Mouse (Mus musculus) MEL (cell line): ENCODE measurements around the gene Crcp. TPM values are rescaled to one million over a fixed set of nuclear protein-coding genes. Genes with fewer than 3 reads are reported as not detected.

Source experiments
- DNase-seq: peaks from one replicate; pipeline ENCODE4 v3.0.0; 2011; ENCODE audit warnings: low read depth, low spot score
- H3K27ac ChIP-seq: 2 replicates; pipeline ENCODE4 v1.5.1; 2012; ENCODE audit warnings: low read depth, mild to moderate bottlenecking, control low read depth, low read length, moderate library complexity; ENCODE audit not compliant: control insufficient read depth
- H3K27me3 ChIP-seq, 2 experiments: fragments of 150-350 bp in 1 of 2; sonication (generic) in 1 of 2; 2 replicates each; pipeline ENCODE4 v1.6.1; 2012; ENCODE audit warnings: low read length in 2 of 2, mild to moderate bottlenecking in 2 of 2, improper control_type of control experiment in 1 of 2, moderate library complexity in 1 of 2; ENCODE audit not compliant: insufficient read depth in 2 of 2, control insufficient read depth in 1 of 2
- H3K36me3 ChIP-seq, 2 experiments: 2 replicates each; pipeline ENCODE4 v1.6.1; 2012 to 2014; ENCODE audit warnings: low read length in 2 of 2, improper control_type of control experiment in 1 of 2, inconsistent platforms in 1 of 2, mild to moderate bottlenecking in 1 of 2; ENCODE audit not compliant: insufficient read depth in 2 of 2, control insufficient read depth in 1 of 2
- H3K4me1 ChIP-seq, 2 experiments: fragments of 150-350 bp in 1 of 2; sonication (generic) in 1 of 2; 2 replicates each; pipeline ENCODE4 v1.6.1; 2012; ENCODE audit warnings: low read length in 2 of 2, improper control_type of control experiment in 1 of 2, mild to moderate bottlenecking in 1 of 2; ENCODE audit not compliant: insufficient read depth in 2 of 2, control insufficient read depth in 1 of 2
- H3K4me3 ChIP-seq, 2 experiments: fragments of 150-350 bp in 1 of 2; sonication (generic) in 1 of 2; 2 replicates each; pipeline ENCODE4 v1.5.1; 2012; ENCODE audit warnings: low read depth in 2 of 2, low read length in 2 of 2, mild to moderate bottlenecking in 2 of 2, moderate library complexity in 2 of 2, control low read depth in 1 of 2, improper control_type of control experiment in 1 of 2; ENCODE audit not compliant: control insufficient read depth in 1 of 2, insufficient read depth in 1 of 2
- H3K79me2 ChIP-seq: 2 replicates; pipeline ENCODE4 v1.6.1; 2012; ENCODE audit warnings: mild to moderate bottlenecking, low read length, moderate library complexity; ENCODE audit not compliant: control insufficient read depth, poor library complexity, insufficient read depth
- H3K9ac ChIP-seq: 2 replicates; pipeline ENCODE4 v1.6.1; 2012; ENCODE audit warnings: low read depth, mild to moderate bottlenecking, control low read depth, low read length, moderate library complexity; ENCODE audit not compliant: control insufficient read depth, poor library complexity, severe bottlenecking
- H3K9me3 ChIP-seq: fragments of 150-350 bp; sonication (generic); replicated peaks from 2 replicates; pipeline ENCODE4 v1.6.1; 2012; ENCODE audit warnings: mild to moderate bottlenecking, low read length, improper control_type of control experiment, moderate library complexity; ENCODE audit not compliant: insufficient read depth
- BHLHE40 ChIP-seq: IDR thresholded peaks from 2 replicates; pipeline ENCODE4 v1.6.1; 2012; ENCODE audit warnings: low read depth, mild to moderate bottlenecking, inconsistent platforms, low read length, improper control_type of control experiment, borderline replicate concordance
- CHD1 ChIP-seq: IDR thresholded peaks from 2 replicates; pipeline ENCODE4 v1.6.1; 2012; ENCODE audit warnings: low read depth, mild to moderate bottlenecking, inconsistent platforms, low read length, improper control_type of control experiment
- CHD2 ChIP-seq: IDR thresholded peaks from 2 replicates; pipeline ENCODE4 v1.6.1; 2011; ENCODE audit warnings: low read length, improper control_type of control experiment
- CTCF ChIP-seq, 3 experiments: IDR thresholded peaks in 2 of 3; conservative IDR thresholded peaks in 1 of 3; 2 replicates each; pipeline ENCODE4 v1.5.1; 2011 to 2012; ENCODE audit warnings: low read length in 3 of 3, low read depth in 2 of 3, mild to moderate bottlenecking in 2 of 3, improper control_type of control experiment in 1 of 3, inconsistent platforms in 1 of 3, mixed read lengths in 1 of 3, moderate library complexity in 1 of 3; ENCODE audit not compliant: control insufficient read depth in 1 of 3, insufficient read depth in 1 of 3, poor library complexity in 1 of 3, severe bottlenecking in 1 of 3
- E2F4 ChIP-seq: IDR thresholded peaks from 2 replicates; pipeline ENCODE4 v1.6.1; 2011; ENCODE audit warnings: low read depth, low read length, improper control_type of control experiment, borderline replicate concordance
- ELF1 ChIP-seq: IDR thresholded peaks from 2 replicates; pipeline ENCODE4 v1.6.1; 2014; ENCODE audit warnings: low read depth, mild to moderate bottlenecking, inconsistent platforms, low read length, improper control_type of control experiment, moderate library complexity
- EP300 ChIP-seq, 2 experiments: IDR thresholded peaks; 2 replicates each; pipeline ENCODE4 v1.6.1; 2011; ENCODE audit warnings: improper control_type of control experiment in 2 of 2, low read length in 2 of 2, low read depth in 1 of 2, mild to moderate bottlenecking in 1 of 2
- ETS1 ChIP-seq: IDR thresholded peaks from 2 replicates; pipeline ENCODE4 v1.6.1; 2012; ENCODE audit warnings: low read depth, mild to moderate bottlenecking, inconsistent platforms, low read length, improper control_type of control experiment, moderate library complexity
- GABPA ChIP-seq: IDR thresholded peaks from 2 replicates; pipeline ENCODE4 v1.6.1; 2012; ENCODE audit warnings: low read depth, mild to moderate bottlenecking, inconsistent platforms, low read length, improper control_type of control experiment, moderate library complexity
- GATA1 ChIP-seq: IDR thresholded peaks from 2 replicates; pipeline ENCODE4 v1.6.1; 2011; ENCODE audit warnings: low read depth, low read length, improper control_type of control experiment
- KAT2A ChIP-seq: conservative IDR thresholded peaks from 2 replicates; pipeline ENCODE4 v1.6.1; 2012; ENCODE audit warnings: low read depth, low read length, improper control_type of control experiment, inconsistent platforms
- MAFK ChIP-seq: IDR thresholded peaks from 2 replicates; pipeline ENCODE4 v1.6.1; 2011; ENCODE audit warnings: low read depth, mild to moderate bottlenecking, low read length, improper control_type of control experiment, borderline replicate concordance
- MAX ChIP-seq: IDR thresholded peaks from 2 replicates; pipeline ENCODE4 v1.6.1; 2011; ENCODE audit warnings: low read length, improper control_type of control experiment
- MEF2A ChIP-seq: IDR thresholded peaks from 2 replicates; pipeline ENCODE4 v1.6.1; 2014; ENCODE audit warnings: low read depth, mild to moderate bottlenecking, inconsistent platforms, low read length, improper control_type of control experiment; ENCODE audit not compliant: poor library complexity, insufficient replicate concordance, severe bottlenecking; ENCODE audit errors: extremely low read depth
- MXI1 ChIP-seq: IDR thresholded peaks from 2 replicates; pipeline ENCODE4 v1.6.1; 2011; ENCODE audit warnings: mild to moderate bottlenecking, low read depth, low read length, improper control_type of control experiment
- MYB ChIP-seq: IDR thresholded peaks from 2 replicates; pipeline ENCODE4 v1.6.1; 2011; ENCODE audit warnings: mild to moderate bottlenecking, low read depth, low read length, improper control_type of control experiment
- NELFE ChIP-seq: IDR thresholded peaks from 2 replicates; pipeline ENCODE4 v1.6.1; 2011; ENCODE audit warnings: low read depth, low read length, improper control_type of control experiment
- NRF1 ChIP-seq: IDR thresholded peaks from 2 replicates; pipeline ENCODE4 v1.6.1; 2014; ENCODE audit warnings: low read depth, mild to moderate bottlenecking, inconsistent platforms, low read length, improper control_type of control experiment, moderate library complexity; ENCODE audit not compliant: poor library complexity, insufficient read depth, severe bottlenecking
- POLR2A ChIP-seq, 2 experiments: IDR thresholded peaks; 2 replicates each; pipeline ENCODE4 v1.6.1; 2011 to 2012; ENCODE audit warnings: low read length in 2 of 2, mild to moderate bottlenecking in 2 of 2, control low read depth in 1 of 2, improper control_type of control experiment in 1 of 2, low read depth in 1 of 2, moderate library complexity in 1 of 2; ENCODE audit not compliant: control insufficient read depth in 1 of 2, insufficient read depth in 1 of 2, poor library complexity in 1 of 2
- POLR2AphosphoS2 ChIP-seq: IDR thresholded peaks from 2 replicates; pipeline ENCODE4 v1.6.1; 2011; ENCODE audit warnings: low read length, improper control_type of control experiment
- POLR2AphosphoS5 ChIP-seq: IDR thresholded peaks from 2 replicates; pipeline ENCODE4 v1.6.1; 2012; ENCODE audit warnings: low read depth, borderline replicate concordance, mild to moderate bottlenecking, inconsistent platforms, low read length, moderate library complexity, mixed read lengths
- RCOR1 ChIP-seq: IDR thresholded peaks from 2 replicates; pipeline ENCODE4 v1.6.1; 2012; ENCODE audit warnings: low read depth, mild to moderate bottlenecking, inconsistent platforms, low read length, improper control_type of control experiment
- SIN3A ChIP-seq: IDR thresholded peaks from 2 replicates; pipeline ENCODE4 v1.6.1; 2012; ENCODE audit warnings: low read length, improper control_type of control experiment, inconsistent platforms
- TBP ChIP-seq: IDR thresholded peaks from 2 replicates; pipeline ENCODE4 v1.8.0; 2011; ENCODE audit warnings: low read depth, low read length, improper control_type of control experiment
- TCF12 ChIP-seq: IDR thresholded peaks from 2 replicates; pipeline ENCODE4 v1.6.1; 2014; ENCODE audit warnings: low read depth, mild to moderate bottlenecking, inconsistent platforms, low read length, improper control_type of control experiment, moderate library complexity
- UBTF ChIP-seq: IDR thresholded peaks from 2 replicates; pipeline ENCODE4 v1.6.1; 2012; ENCODE audit warnings: low read depth, mild to moderate bottlenecking, inconsistent platforms, low read length, improper control_type of control experiment, moderate library complexity, borderline replicate concordance; ENCODE audit not compliant: insufficient read depth
- USF1 ChIP-seq: IDR thresholded peaks from 2 replicates; pipeline ENCODE4 v1.6.1; 2014; ENCODE audit warnings: low read depth, mild to moderate bottlenecking, inconsistent platforms, low read length, improper control_type of control experiment, moderate library complexity
- USF2 ChIP-seq, 2 experiments: IDR thresholded peaks; 2 replicates each; pipeline ENCODE4 v1.6.1; 2011 to 2012; ENCODE audit warnings: improper control_type of control experiment in 2 of 2, low read length in 2 of 2, borderline replicate concordance in 1 of 2, inconsistent platforms in 1 of 2, low read depth in 1 of 2, mild to moderate bottlenecking in 1 of 2; ENCODE audit not compliant: insufficient read depth in 1 of 2
- ZC3H11A ChIP-seq: IDR thresholded peaks from 2 replicates; pipeline ENCODE4 v1.6.1; 2012; ENCODE audit warnings: low read depth, mild to moderate bottlenecking, inconsistent platforms, low read length, improper control_type of control experiment
- ZKSCAN1 ChIP-seq: IDR thresholded peaks from 2 replicates; pipeline ENCODE4 v1.6.1; 2012; ENCODE audit warnings: low read depth, mild to moderate bottlenecking, inconsistent platforms, low read length, improper control_type of control experiment, moderate library complexity
- ZMIZ1 ChIP-seq: IDR thresholded peaks from 2 replicates; pipeline ENCODE4 v1.6.1; 2012; ENCODE audit warnings: low read depth, mild to moderate bottlenecking, inconsistent platforms, low read length, improper control_type of control experiment, moderate library complexity
- polyA plus RNA-seq, 2 experiments: library from polyadenylated mRNA; stranded (reverse) in 1 of 2; unstranded in 1 of 2; fragments of >175 nt in 1 of 2; fragments of >200 nt in 1 of 2; gene quantifications; 2 replicates each; pipeline versions ENCODE4 v1.2.1 to v1.2.4; 2012; ENCODE audit warnings: low replicate concordance in 2 of 2, low read depth in 1 of 2; ENCODE audit not compliant: insufficient read length in 2 of 2, insufficient read depth in 1 of 2, missing spikeins in 1 of 2
- total RNA-seq: library from RNA; depleted of rRNA; stranded (reverse); fragments of 300-350 nt; gene quantifications from 2 replicates; pipeline ENCODE4 v1.2.3, GENCODE M21; 2012

The Crcp gene
- total and polyA plus RNA-seq, 3 experiments = 56.2 to 69.6 TPM; not detected in 1

- Histone ChIP-seq H3K4me1 (peaks cover 5 to 19% of the 10 kb centered on the region in 2 experiments), H3K4me3 (no peak overlapping the region), H3K9me3 (no peaks in the 10 kb centered on the region), H3K27me3 (no peaks in the 10 kb centered on the region), H3K9ac (no peak overlapping the region)
- no peak for TF ChIP-seq NRF1
- no peak for TF ChIP-seq TCF12
- no peak for TF ChIP-seq ETS1
- no peak for TF ChIP-seq ZMIZ1
- TF ChIP-seq CHD1 = no peak
- no peak for TF ChIP-seq E2F4
- TF ChIP-seq SIN3A = no peak
- no peak for TF ChIP-seq UBTF
- no peak for TF ChIP-seq MAFK
- no peak for TF ChIP-seq POLR2AphosphoS5
- TF ChIP-seq TBP = no peak
- no peak for TF ChIP-seq USF2 (IDR thresholded peaks at IDR 0.05; ENCODE audit: borderline replicate concordance in 1 of 2, insufficient read depth in 1 of 2, low read depth in 1 of 2, low read length in 2 of 2)
- TF ChIP-seq POLR2A (IDR thresholded peaks at IDR 0.05; ENCODE audit: control insufficient read depth in 1 of 2, insufficient read depth in 1 of 2, low read depth in 1 of 2, low read length in 2 of 2, poor library complexity in 1 of 2) = no peak
- TF ChIP-seq ZC3H11A = no peak
- TF ChIP-seq MXI1 = no peak
- TF ChIP-seq GABPA = no peak
- no peak for TF ChIP-seq RCOR1
- no peak for TF ChIP-seq NELFE
- no peak for TF ChIP-seq CHD2
- TF ChIP-seq, all 39 proteins: peak for 0
- H3K36me3 ChIP-seq = peaks cover 0 to 7% of the 10 kb centered on the region in 2 experiments; a peak in 2 of 4 replicates
- no peak for DNase-seq
- no peak overlapping the region for H3K27ac ChIP-seq
- no peaks in the 10 kb centered on the region; the same call in 1 of the 2 replicates for H3K79me2 ChIP-seq
Measured at GRCm38 (mm10) chr5:130096754-130097153, 67.7 kb downstream of the Crcp start.

- H3K4me1 ChIP-seq = peaks cover 5 to 9% of the 10 kb centered on the region in 2 experiments
- peak; percentile 48 for DNase-seq
- no peak for TF ChIP-seq POLR2AphosphoS2
- no peak for TF ChIP-seq UBTF
- TF ChIP-seq MEF2A = no peak
- TF ChIP-seq ELF1 = no peak
- no peak for TF ChIP-seq NRF1
- peak in 1 of 2 experiments; percentile 41; a peak in 2 of 4 replicates for TF ChIP-seq EP300 (IDR thresholded peaks at IDR 0.05; ENCODE audit: low read depth in 1 of 2, low read length in 2 of 2)
- no peak for TF ChIP-seq CHD2
- peak; percentile 42; the same call in 1 of the 2 replicates for TF ChIP-seq SIN3A
- TF ChIP-seq MAX = peak; percentile 53; the same call in 1 of the 2 replicates
- no peak for TF ChIP-seq ZMIZ1
- TF ChIP-seq NELFE = no peak
- TF ChIP-seq MYB = no peak
- TF ChIP-seq KAT2A = no peak
- TF ChIP-seq CHD1 = no peak
- no peak for TF ChIP-seq USF2 (IDR thresholded peaks at IDR 0.05; ENCODE audit: borderline replicate concordance in 1 of 2, insufficient read depth in 1 of 2, low read depth in 1 of 2, low read length in 2 of 2)
- TF ChIP-seq BHLHE40 = no peak
- no peak for TF ChIP-seq CTCF (IDR thresholded peaks at IDR 0.05 in 2 of 3, conservative IDR thresholded peaks at IDR 0.05 in 1 of 3; ENCODE audit: control insufficient read depth in 1 of 3, insufficient read depth in 1 of 3, low read depth in 2 of 3, low read length in 3 of 3, poor library complexity in 1 of 3, severe bottlenecking in 1 of 3)
- no peak for TF ChIP-seq ZKSCAN1
- no peak for TF ChIP-seq USF1
- TF ChIP-seq GATA1 = peak; percentile 61
Measured at GRCm38 (mm10) chr5:130097837-130098236, 68.7 kb downstream of the Crcp start.

More at GRCm38 (mm10) chr5:130097837-130098236, 68.7 kb downstream of the Crcp start:
- H3K36me3 ChIP-seq = peaks cover 0 to 4% of the 10 kb centered on the region in 2 experiments; a peak in 2 of 4 replicates
- H3K79me2 ChIP-seq = no peaks in the 10 kb centered on the region
- H3K27ac ChIP-seq = no peak overlapping the region
- no peak overlapping the region for H3K9ac ChIP-seq
- H3K4me3 ChIP-seq = no peak overlapping the region
- no peaks in the 10 kb centered on the region for H3K27me3 ChIP-seq
- no peaks in the 10 kb centered on the region for H3K9me3 ChIP-seq
